Mouse (Mus musculus): ENCODE measurements at regions not wholly inside any gene's neighbourhood (a gene's known extent, or its start where the extent isn't known, plus 50 kb on each side); places are given as distances from the start of the nearest gene placed in this dataset.

GRCm38 (mm10) chr14:60490886-60491285 is 117.8 kb downstream of the Amer2 start:
- no peak for TF ChIP-seq CTCF (IDR thresholded peaks at IDR 0.05)
- no peak for TF ChIP-seq EP300 (IDR thresholded peaks at IDR 0.05)

Measured in lung, postnatal 0 days (tissue).